Mouse (Mus musculus) myocyte (in vitro differentiated cells): Measurements from ENCODE around the gene 6430548M08Rik.

Experiments used
- CEBPB ChIP-seq: IDR thresholded peaks from 2 replicates; pipeline ENCODE4 v1.6.1; 2011; ENCODE audit warnings: mild to moderate bottlenecking, moderate library complexity; ENCODE audit not compliant: poor library complexity, insufficient read depth, severe bottlenecking
- E2F4 ChIP-seq: IDR thresholded peaks from one replicate; pipeline ENCODE4 v1.6.1; 2011; ENCODE audit warnings: mild to moderate bottlenecking, control low read depth, moderate library complexity; ENCODE audit not compliant: insufficient read depth
- MAX ChIP-seq: IDR thresholded peaks from one replicate; pipeline ENCODE4 v1.6.1; 2011; ENCODE audit warnings: low read depth, mild to moderate bottlenecking, control low read depth
- MYOG ChIP-seq, 3 experiments: IDR thresholded peaks; one replicate each; pipeline ENCODE4 v1.6.1; 2011; ENCODE audit warnings: control low read depth in 2 of 3, low read depth in 2 of 3, mild to moderate bottlenecking in 2 of 3; ENCODE audit not compliant: insufficient read length in 2 of 3, control insufficient read depth in 1 of 3, insufficient read depth in 1 of 3
- POLR2A ChIP-seq: IDR thresholded peaks from one replicate; pipeline ENCODE4 v1.6.1; 2011; ENCODE audit warnings: low read depth, mild to moderate bottlenecking, control low read depth, moderate library complexity; ENCODE audit not compliant: insufficient read length
- POLR2AphosphoS2 ChIP-seq: IDR thresholded peaks from one replicate; pipeline ENCODE4 v1.6.1; 2011; ENCODE audit warnings: low read depth, control low read depth; ENCODE audit not compliant: insufficient read length
- REST ChIP-seq: IDR thresholded peaks from one replicate; pipeline ENCODE4 v1.6.1; 2011; ENCODE audit warnings: mild to moderate bottlenecking, control low read depth, moderate library complexity; ENCODE audit not compliant: insufficient read depth, insufficient read length
- TCF12 ChIP-seq: IDR thresholded peaks from one replicate; pipeline ENCODE4 v1.6.1; 2011; ENCODE audit warnings: mild to moderate bottlenecking, control low read depth; ENCODE audit not compliant: poor library complexity, insufficient read depth, severe bottlenecking

DNA sequence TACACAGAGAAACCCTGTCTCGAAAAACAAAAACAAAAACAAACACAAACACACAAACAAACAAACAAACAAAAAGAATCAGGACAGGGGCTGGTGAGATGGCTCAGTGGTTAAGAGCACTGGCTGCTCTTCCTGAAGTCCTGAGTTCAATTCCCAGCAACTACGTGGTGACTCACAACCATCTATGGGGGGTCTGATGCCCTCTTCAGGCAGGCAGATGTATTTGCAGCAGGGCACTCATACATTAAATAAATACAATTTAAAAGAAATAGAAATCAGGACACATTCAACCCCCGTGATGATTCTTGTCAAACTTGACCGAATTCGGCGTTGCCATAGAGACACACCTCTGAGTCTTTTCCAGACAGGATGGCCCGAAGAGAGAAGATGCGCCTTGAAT is 93.4 kb downstream of the 6430548M08Rik start:
- no peak for TF ChIP-seq REST
- no peak for TF ChIP-seq POLR2A
- TF ChIP-seq MYOG (IDR thresholded peaks at IDR 0.05; ENCODE audit: control insufficient read depth in 1 of 3, insufficient read depth in 1 of 3, insufficient read length in 2 of 3, low read depth in 2 of 3), result no peak
- no peak for TF ChIP-seq MAX
- no peak for TF ChIP-seq POLR2AphosphoS2
- no peak for TF ChIP-seq TCF12
- TF ChIP-seq E2F4, result no peak
- TF ChIP-seq CEBPB, result no peak
